Mouse (Mus musculus) liver, postnatal 0 days (tissue): ENCODE data around the gene Reln. TPM values are rescaled to one million over a fixed set of nuclear protein-coding genes. Genes with fewer than 3 reads are reported as not detected.
A peak's percentile ranks its signal among the peaks of the same experiment; 100 is the strongest.

Source experiments
- ATAC-seq: fragments of 200-750 bp; cut with Nextera tagmentation; 2 replicates; pipeline ENCODE4 v1.8.0; 2017; ENCODE audit warnings: mild to moderate bottlenecking, moderate library complexity
- DNase-seq: peaks from one replicate; pipeline ENCODE4 v3.0.0-alpha.2; 2016
- H3K27ac ChIP-seq: fragments of 300-500 bp; sonication (generic); 2 replicates; pipeline ENCODE4 v1.5.1; 2014; ENCODE audit warnings: antibody characterized with exemption, moderate library complexity, mild to moderate bottlenecking, low read depth
- H3K27me3 ChIP-seq: fragments of 300-500 bp; sonication (generic); 2 replicates; pipeline ENCODE4 v1.6.1; 2014; ENCODE audit warnings: low read length, control low read depth, mixed read lengths; ENCODE audit not compliant: insufficient read depth
- H3K36me3 ChIP-seq: fragments of 300-500 bp; sonication (generic); replicated peaks from 2 replicates; pipeline ENCODE4 v1.6.1; 2014; ENCODE audit warnings: mild to moderate bottlenecking, control low read depth, low read length, moderate library complexity, mixed read lengths; ENCODE audit not compliant: insufficient read depth
- H3K4me1 ChIP-seq: fragments of 300-500 bp; sonication (generic); 2 replicates; pipeline ENCODE4 v1.6.1; 2014; ENCODE audit warnings: antibody characterized with exemption, mild to moderate bottlenecking, control low read depth; ENCODE audit not compliant: insufficient read depth
- H3K4me2 ChIP-seq: fragments of 300-500 bp; sonication (generic); 2 replicates; pipeline ENCODE4 v1.6.1; 2014; ENCODE audit warnings: low read depth, mild to moderate bottlenecking, low read length, moderate library complexity, mixed read lengths
- H3K4me3 ChIP-seq: fragments of 300-500 bp; sonication (generic); 2 replicates; pipeline ENCODE4 v1.5.1; 2014; ENCODE audit warnings: low read depth, low read length
- H3K9ac ChIP-seq: fragments of 300-500 bp; sonication (generic); replicated peaks from 2 replicates; pipeline ENCODE4 v1.6.1; 2014; ENCODE audit warnings: mild to moderate bottlenecking, moderate library complexity
- H3K9me3 ChIP-seq: fragments of 300-500 bp; sonication (generic); 2 replicates; pipeline ENCODE4 v1.6.1; 2016; ENCODE audit warnings: mild to moderate bottlenecking, control low read depth, low read length, mixed read lengths
- CTCF ChIP-seq: sonication (generic); IDR thresholded peaks from 2 replicates; pipeline ENCODE4 v1.5.1; 2016; ENCODE audit warnings: antibody characterized with exemption, low read depth
- EP300 ChIP-seq: IDR thresholded peaks from 2 replicates; pipeline ENCODE4 v1.6.1; 2016; ENCODE audit warnings: antibody characterized with exemption, low read depth, mild to moderate bottlenecking
- WGBS: fragments of 180-500 bp; shearing (Covaris S2); extraction: QIAGEN DNeasy Blood & Tissue Kit; methylation state at CpG from one replicate; pipeline ENCODE4 v1.1.7; 2014; ENCODE audit not compliant: insufficient replicate concordance; 5-methylcytosine and 5-hydroxymethylcytosine counted together
- polyA plus RNA-seq: library from polyadenylated mRNA; unstranded; fragments of >200 nt; fragmentation: Nextera tagmentation; extraction: Ambion mirVana; gene quantifications from 2 replicates; pipeline ENCODE4 v1.2.1, GENCODE M21; 2015

Gene Reln
- 15.0 and 16.8 TPM in 2 replicates for polyA plus RNA-seq

DNA sequence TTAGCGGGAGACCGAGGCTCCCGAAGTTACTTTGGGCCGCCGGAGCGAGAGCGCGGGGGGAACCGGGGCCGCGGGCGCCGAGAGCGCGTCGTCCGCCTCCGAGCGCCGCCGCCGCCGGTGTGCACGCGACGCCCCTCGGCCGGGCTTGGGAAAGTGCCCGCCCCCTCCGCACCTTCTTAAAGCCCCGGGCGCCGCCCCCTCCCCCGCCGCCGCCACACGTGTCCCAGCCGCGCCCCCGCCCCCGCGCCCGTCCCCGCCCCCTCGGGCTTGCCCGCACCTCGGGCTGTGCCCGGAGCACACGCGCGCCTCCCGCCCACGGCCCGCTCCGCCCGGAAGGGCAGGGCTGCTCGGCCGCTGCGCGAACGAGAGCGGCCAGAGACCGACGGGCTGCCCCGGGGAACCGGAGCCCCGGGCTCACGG is at the start of gene Reln:
TSS of gene Reln (minus strand) at position 147 of the 420 bp plus-strand sequence.
- DNase-seq: peak; percentile 85
- Histone ChIP-seq H3K27me3 (peaks cover 40% of the 10 kb centered on the region), H3K4me1 (peaks cover 29% of the 10 kb centered on the region)

DNA sequence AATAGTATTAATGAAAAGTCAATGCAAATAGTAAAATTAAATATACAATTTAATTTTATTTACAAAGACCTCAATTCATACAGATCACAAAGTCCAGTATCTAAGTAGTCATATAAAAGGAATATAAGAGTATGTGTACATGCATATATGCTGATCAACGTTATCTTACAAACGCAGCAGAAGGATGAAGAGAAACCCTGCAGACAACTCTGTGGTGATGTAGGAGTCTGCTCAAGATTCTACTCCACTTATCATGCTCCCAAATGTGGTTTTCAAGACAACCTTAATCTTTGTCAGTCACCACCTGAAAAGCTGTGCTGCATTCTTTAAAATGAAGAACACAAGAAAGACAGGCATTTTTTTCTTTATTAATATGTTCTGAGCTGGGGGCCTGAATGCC is 44.0 kb upstream of the Reln start:
- H3K4me2 ChIP-seq: no peak overlapping the region
- H3K36me3 ChIP-seq: no peaks in the 10 kb centered on the region
- H3K4me1 ChIP-seq: no peaks in the 10 kb centered on the region
- no peak overlapping the region for H3K9ac ChIP-seq
- no peak overlapping the region for H3K27ac ChIP-seq
- 56% methylated on average over 2 of the region's 2 CpGs for WGBS
- H3K27me3 ChIP-seq: no peaks in the 10 kb centered on the region
- no peaks in the 10 kb centered on the region for H3K9me3 ChIP-seq
- DNase-seq (no peak), ATAC-seq (no peak)
- H3K4me3 ChIP-seq: no peak overlapping the region
- TF ChIP-seq EP300 (no peak), CTCF (no peak)

More for the DNA sequence above, at the start of gene Reln:
- Histone ChIP-seq H3K4me2 (peak within 1 kb of the TSS; percentile 83), H3K27ac (peak within 1 kb of the TSS; percentile 75), H3K9ac (peak within 1 kb of the TSS; percentile 81), H3K4me3 (peak within 1 kb of the TSS; percentile 80), H3K9me3 (no peaks in the 10 kb centered on the region), H3K36me3 (no peaks in the 10 kb centered on the region)
- peak; percentile 69 for ATAC-seq
- under 1% methylated on average over 39 of the region's 68 CpGs for WGBS
- TF ChIP-seq EP300 (no peak), CTCF (no peak)

DNA sequence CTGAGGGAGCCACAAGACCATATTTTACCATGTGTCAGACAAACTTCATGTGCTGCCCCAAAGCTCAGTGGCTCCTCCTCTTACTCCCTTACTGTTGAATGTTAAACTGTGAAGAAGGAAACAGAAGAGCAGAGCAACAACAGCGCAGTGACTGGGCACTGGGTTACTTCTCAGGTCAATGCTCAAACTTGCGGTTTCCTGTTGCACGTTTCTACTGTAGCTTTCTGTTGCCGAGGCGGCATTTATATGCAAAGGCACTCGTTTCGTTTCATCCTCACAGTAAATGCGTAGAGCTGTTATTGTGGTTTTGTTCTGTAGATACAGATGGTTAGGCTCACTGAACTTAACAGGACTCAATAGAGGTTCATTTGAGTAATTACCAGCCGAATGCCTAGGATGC is 16.0 kb upstream of the Reln start:
- no peak for ATAC-seq
- no peaks in the 10 kb centered on the region for H3K4me1 ChIP-seq
- H3K4me3 ChIP-seq: no peak overlapping the region
- no peak overlapping the region for H3K27ac ChIP-seq
- no peak overlapping the region for H3K4me2 ChIP-seq
- no peak for TF ChIP-seq EP300
- TF ChIP-seq CTCF: no peak
- no peak for DNase-seq
- no peak overlapping the region for H3K9ac ChIP-seq
- 67% methylated on average over 9 of the region's 9 CpGs for WGBS
- H3K27me3 ChIP-seq: no peaks in the 10 kb centered on the region
- no peaks in the 10 kb centered on the region for H3K36me3 ChIP-seq
- H3K9me3 ChIP-seq: no peaks in the 10 kb centered on the region

DNA sequence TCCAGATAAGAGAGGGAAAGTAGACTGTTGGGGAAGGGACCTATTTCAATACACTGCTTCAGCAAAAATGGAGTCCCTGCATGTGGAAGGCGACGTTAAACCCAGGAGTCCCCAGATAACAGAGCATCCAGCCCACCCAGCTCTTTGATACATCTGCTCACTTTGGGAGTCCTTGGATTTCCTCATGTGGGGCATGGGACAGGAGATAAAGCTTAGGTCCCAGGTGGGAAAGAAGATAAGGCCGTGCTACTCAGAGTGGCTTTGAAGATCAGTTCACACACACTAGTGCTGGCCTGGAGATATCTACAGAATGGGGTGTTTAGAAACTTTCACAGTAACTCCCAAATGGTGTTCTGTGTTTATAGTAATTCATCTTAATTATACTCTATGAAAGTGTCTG is 3.9 kb upstream of the Reln start:
- H3K4me1 ChIP-seq: peaks cover 35% of the 10 kb centered on the region
- peak overlapping the region; percentile 65 for H3K27ac ChIP-seq
- H3K9ac ChIP-seq: no peak overlapping the region
- H3K4me3 ChIP-seq: no peak overlapping the region
- peak; percentile 100 for TF ChIP-seq EP300
- no peak for TF ChIP-seq CTCF
- peaks cover 18% of the 10 kb centered on the region for H3K27me3 ChIP-seq
- H3K4me2 ChIP-seq: peak overlapping the region; percentile 11; the same call in 1 of the 2 replicates
- ATAC-seq (peak; percentile 89), DNase-seq (peak; percentile 69)
- 36% methylated on average over 3 of the region's 3 CpGs for WGBS
- no peaks in the 10 kb centered on the region for H3K36me3 ChIP-seq
- H3K9me3 ChIP-seq: no peaks in the 10 kb centered on the region

DNA sequence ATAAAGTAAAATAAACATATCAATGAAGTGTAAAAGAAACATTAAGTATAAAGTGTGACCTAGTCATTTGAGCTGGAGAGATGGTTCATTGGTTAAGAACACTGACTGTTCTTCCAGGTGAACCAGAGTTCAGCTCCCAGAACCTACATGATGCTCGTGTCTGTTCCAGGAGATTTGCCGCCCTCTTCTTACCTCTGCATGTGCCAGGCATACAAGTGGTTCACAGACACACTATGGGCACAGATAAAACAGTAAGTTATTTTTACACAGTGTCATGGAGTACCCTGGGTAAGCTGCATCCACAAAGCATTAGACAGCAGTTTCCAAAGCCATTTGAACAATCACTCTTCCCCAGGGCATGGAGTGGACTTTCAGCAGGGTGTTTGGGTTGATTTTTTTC is 3.2 kb upstream of the Reln start:
- Histone ChIP-seq H3K4me2 (peak overlapping the region; percentile 10; the same call in 1 of the 2 replicates), H3K27ac (peak overlapping the region; percentile 65), H3K9me3 (no peaks in the 10 kb centered on the region), H3K4me1 (peaks cover 35% of the 10 kb centered on the region), H3K36me3 (no peaks in the 10 kb centered on the region), H3K27me3 (peaks cover 25% of the 10 kb centered on the region), H3K9ac (no peak overlapping the region), H3K4me3 (no peak overlapping the region)
- TF ChIP-seq CTCF (no peak), EP300 (peak; percentile 53; the same call in 1 of the 2 replicates)
- 59% methylated on average over 2 of the region's 2 CpGs for WGBS
- ATAC-seq: peak; percentile 34
- no peak for DNase-seq

DNA sequence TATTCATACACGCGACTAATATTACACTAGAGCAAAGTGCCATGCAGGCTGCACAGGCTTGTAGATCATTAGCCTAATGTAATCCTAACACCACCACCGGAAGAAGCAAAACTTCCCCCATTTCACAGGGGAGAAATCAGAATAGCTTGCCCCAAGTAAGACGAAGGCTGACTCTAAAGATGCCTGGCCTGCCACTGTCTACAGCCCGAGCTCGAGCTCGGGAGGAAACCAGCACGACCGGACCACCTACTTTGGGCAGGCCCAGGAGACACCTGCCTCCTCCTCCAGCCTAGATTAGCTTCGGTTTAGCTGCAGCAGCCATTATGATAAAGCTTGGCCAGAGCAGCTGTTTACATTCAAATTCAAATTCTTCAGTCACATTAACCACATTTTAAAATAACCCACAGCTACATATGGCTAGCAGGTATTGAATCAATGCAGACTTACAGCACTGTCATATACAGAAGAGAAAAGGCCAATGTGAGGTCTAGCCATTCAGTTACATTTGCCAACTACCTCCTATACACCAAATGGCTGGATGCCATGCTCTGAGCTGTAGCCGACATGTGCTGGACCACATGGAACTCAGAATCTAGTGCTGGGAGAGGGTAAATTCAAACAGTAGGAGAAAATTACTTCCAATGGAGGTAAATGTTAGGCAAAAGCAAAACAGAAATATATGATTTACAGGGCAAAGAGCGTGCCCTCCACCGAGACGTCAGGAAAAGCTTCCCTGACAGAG is 1.6 kb upstream of the Reln start:
- Histone ChIP-seq H3K9me3 (no peaks in the 10 kb centered on the region), H3K4me3 (peak overlapping the region; percentile 80), H3K27ac (peak overlapping the region; percentile 75), H3K9ac (peak overlapping the region; percentile 81), H3K4me2 (peak overlapping the region; percentile 83), H3K4me1 (peaks cover 35% of the 10 kb centered on the region), H3K36me3 (no peaks in the 10 kb centered on the region), H3K27me3 (peaks cover 35% of the 10 kb centered on the region)
- ATAC-seq (no peak), DNase-seq (no peak)
- TF ChIP-seq EP300: no peak
- no peak for TF ChIP-seq CTCF
- 38% methylated on average over 14 of the region's 14 CpGs for WGBS
